Mouse (Mus musculus): Measurements from ENCODE around the gene Hoxc12. TPM values are rescaled to one million over a fixed set of nuclear protein-coding genes. Genes with fewer than 3 reads are reported as not detected.

Hoxc12 gene
- polyA plus RNA-seq, 1 experiment from 2014 or later: not detected

GRCm38 (mm10) chr15:102978615-102979515 lies 42.3 kb downstream of the Hoxc12 start:
- Histone ChIP-seq H3K9ac (replicated peaks; ENCODE audit: low read depth) (no peak overlapping the region), H3K4me2 (replicated peaks; ENCODE audit: low read depth, low read length) (no peak overlapping the region), H3K9me3 (ENCODE audit: low read length) (no peaks in the 10 kb centered on the region), H3K36me3 (ENCODE audit: insufficient read depth, low read length) (no peaks in the 10 kb centered on the region), H3K27ac (ENCODE audit: low read length) (no peak overlapping the region), H3K27me3 (replicated peaks; ENCODE audit: insufficient read depth, low read length) (peaks cover 86% of the 10 kb centered on the region), H3K4me1 (ENCODE audit: insufficient read depth, low read depth, low read length) (no peaks in the 10 kb centered on the region), H3K4me3 (ENCODE audit: low read depth, low read length) (no peak overlapping the region)
- TF ChIP-seq CTCF (IDR thresholded peaks at IDR 0.05) (no peak), EP300 (IDR thresholded peaks at IDR 0.05) (no peak)
- no peak for ATAC-seq
- DNase-seq (ENCODE audit: low spot score): no peak
- WGBS: 7% methylated on average over 13 of the region's 13 CpGs

DNA sequence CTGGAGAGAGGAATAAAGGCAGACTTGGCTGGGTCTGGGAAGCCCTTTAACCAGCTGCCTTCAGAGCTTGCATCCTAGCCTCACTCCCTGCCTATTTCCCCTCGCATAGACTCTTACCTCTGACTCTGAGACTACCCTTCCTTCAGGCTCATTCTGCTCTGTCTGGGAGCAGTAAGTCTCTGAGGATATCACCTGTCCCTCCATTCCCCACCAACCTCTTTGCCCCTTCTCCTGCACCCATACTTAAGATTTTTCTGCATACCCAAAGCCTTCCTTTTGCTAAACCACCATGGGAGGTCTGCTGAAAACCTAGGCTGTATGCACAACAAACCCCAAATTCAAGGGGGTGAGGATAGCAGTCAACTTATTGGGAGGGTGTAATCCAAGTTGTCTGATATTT lies 43.4 kb downstream of the Hoxc12 start:
- no peak overlapping the region for H3K9ac ChIP-seq (replicated peaks; ENCODE audit: low read depth)
- no peaks in the 10 kb centered on the region for H3K4me1 ChIP-seq (ENCODE audit: insufficient read depth, low read depth, low read length)
- no peak overlapping the region for H3K4me2 ChIP-seq (replicated peaks; ENCODE audit: low read depth, low read length)
- WGBS: 0% methylated on average over 1 of the region's 1 CpGs
- DNase-seq (ENCODE audit: low spot score) (no peak), ATAC-seq (no peak)
- H3K9me3 ChIP-seq (ENCODE audit: low read length): no peaks in the 10 kb centered on the region
- TF ChIP-seq EP300 (IDR thresholded peaks at IDR 0.05): no peak
- no peak for TF ChIP-seq CTCF (IDR thresholded peaks at IDR 0.05)
- H3K36me3 ChIP-seq (ENCODE audit: insufficient read depth, low read length): no peaks in the 10 kb centered on the region
- H3K27me3 ChIP-seq (replicated peaks; ENCODE audit: insufficient read depth, low read length): peaks cover 89% of the 10 kb centered on the region
- no peak overlapping the region for H3K4me3 ChIP-seq (ENCODE audit: low read depth, low read length)
- no peak overlapping the region for H3K27ac ChIP-seq (ENCODE audit: low read length)

GRCm38 (mm10) chr15:102980352-102980751 lies 43.8 kb downstream of the Hoxc12 start:
- H3K4me2 ChIP-seq (replicated peaks; ENCODE audit: low read depth, low read length): no peak overlapping the region
- no peak overlapping the region for H3K27ac ChIP-seq (ENCODE audit: low read length)

DNA sequence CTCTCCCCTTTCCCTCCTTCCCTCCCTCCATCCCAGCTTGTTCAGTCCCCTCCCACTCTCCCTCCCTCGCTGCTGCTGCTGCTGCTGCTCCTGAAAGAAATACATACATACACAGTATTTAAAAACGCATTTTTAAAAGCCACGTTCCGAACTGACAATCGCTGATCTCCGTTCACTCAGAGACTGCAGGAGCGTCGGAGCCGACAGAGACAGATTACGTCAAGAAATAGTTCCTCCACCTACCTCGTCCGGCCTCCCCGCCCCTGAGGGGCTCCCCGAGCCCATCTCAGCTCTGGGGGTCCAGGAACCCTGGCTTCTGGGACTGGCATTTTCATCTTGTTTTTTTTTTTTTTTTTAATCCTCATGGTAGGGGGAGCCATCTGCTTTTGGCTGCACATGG lies 44.4 kb downstream of the Hoxc12 start:
- DNase-seq (ENCODE audit: low spot score): no peak
- Histone ChIP-seq H3K4me2 (replicated peaks; ENCODE audit: low read depth, low read length) (no peak overlapping the region), H3K27me3 (replicated peaks; ENCODE audit: insufficient read depth, low read length) (peaks cover 89% of the 10 kb centered on the region), H3K36me3 (ENCODE audit: insufficient read depth, low read length) (no peaks in the 10 kb centered on the region), H3K9me3 (ENCODE audit: low read length) (no peaks in the 10 kb centered on the region), H3K27ac (ENCODE audit: low read length) (no peak overlapping the region), H3K4me1 (ENCODE audit: insufficient read depth, low read depth, low read length) (no peaks in the 10 kb centered on the region), H3K9ac (replicated peaks; ENCODE audit: low read depth) (no peak overlapping the region), H3K4me3 (ENCODE audit: low read depth, low read length) (no peak overlapping the region; the same call in 1 of the 2 replicates)
- TF ChIP-seq EP300 (IDR thresholded peaks at IDR 0.05): no peak
- no peak for TF ChIP-seq CTCF (IDR thresholded peaks at IDR 0.05)
- 1% methylated on average over 14 of the region's 14 CpGs for WGBS
- no peak for ATAC-seq

More at GRCm38 (mm10) chr15:102980352-102980751, 43.8 kb downstream of the Hoxc12 start:
- no peak for DNase-seq (ENCODE audit: low spot score)
- no peaks in the 10 kb centered on the region for H3K4me1 ChIP-seq (ENCODE audit: insufficient read depth, low read depth, low read length)
- ATAC-seq: no peak
- H3K36me3 ChIP-seq (ENCODE audit: insufficient read depth, low read length): no peaks in the 10 kb centered on the region
- H3K9me3 ChIP-seq (ENCODE audit: low read length): no peaks in the 10 kb centered on the region
- 5% methylated on average over 11 of the region's 11 CpGs for WGBS
- peaks cover 89% of the 10 kb centered on the region for H3K27me3 ChIP-seq (replicated peaks; ENCODE audit: insufficient read depth, low read length)
- TF ChIP-seq CTCF (IDR thresholded peaks at IDR 0.05) (no peak), EP300 (IDR thresholded peaks at IDR 0.05) (no peak)
- no peak overlapping the region for H3K4me3 ChIP-seq (ENCODE audit: low read depth, low read length)
- no peak overlapping the region for H3K9ac ChIP-seq (replicated peaks; ENCODE audit: low read depth)

- DNase-seq (ENCODE audit: low spot score) (no peak), ATAC-seq (no peak)
- Histone ChIP-seq H3K4me3 (ENCODE audit: low read depth, low read length) (peak overlapping the region; percentile 8; the same call in 1 of the 2 replicates), H3K27me3 (replicated peaks; ENCODE audit: insufficient read depth, low read length) (peaks cover 90% of the 10 kb centered on the region), H3K9ac (replicated peaks; ENCODE audit: low read depth) (no peak overlapping the region), H3K27ac (ENCODE audit: low read length) (no peak overlapping the region), H3K9me3 (ENCODE audit: low read length) (no peaks in the 10 kb centered on the region), H3K36me3 (ENCODE audit: insufficient read depth, low read length) (no peaks in the 10 kb centered on the region), H3K4me1 (ENCODE audit: insufficient read depth, low read depth, low read length) (no peaks in the 10 kb centered on the region), H3K4me2 (replicated peaks; ENCODE audit: low read depth, low read length) (peak overlapping the region; percentile 25; the same call in 1 of the 2 replicates)
- no peak for TF ChIP-seq CTCF (IDR thresholded peaks at IDR 0.05)
- no peak for TF ChIP-seq EP300 (IDR thresholded peaks at IDR 0.05)
- WGBS: under 1% methylated on average over 80 of the region's 88 CpGs
These were observed 45.1 kb downstream of the Hoxc12 start for GRCm38 (mm10) chr15:102981379-102982288.

DNA sequence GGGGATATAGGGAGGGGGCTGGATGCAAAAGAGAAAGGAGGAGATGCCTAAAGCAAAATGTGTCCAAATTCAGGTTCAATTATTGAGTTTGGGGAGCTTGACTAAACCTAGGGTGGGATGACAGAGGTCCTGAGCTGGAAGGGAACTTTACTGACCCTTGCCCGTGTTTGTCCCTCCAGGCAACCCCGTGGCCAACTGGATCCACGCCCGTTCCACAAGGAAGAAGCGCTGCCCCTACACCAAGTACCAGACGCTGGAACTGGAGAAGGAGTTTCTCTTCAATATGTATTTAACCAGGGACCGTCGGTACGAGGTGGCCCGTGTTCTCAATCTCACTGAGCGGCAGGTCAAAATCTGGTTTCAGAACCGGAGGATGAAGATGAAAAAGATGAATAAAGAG lies 47.2 kb downstream of the Hoxc12 start:
- Histone ChIP-seq H3K27me3 (replicated peaks; ENCODE audit: insufficient read depth, low read length) (peaks cover 90% of the 10 kb centered on the region), H3K4me1 (ENCODE audit: insufficient read depth, low read depth, low read length) (no peaks in the 10 kb centered on the region)

More for the DNA sequence above, 47.2 kb downstream of the Hoxc12 start:
- Histone ChIP-seq H3K9ac (replicated peaks; ENCODE audit: low read depth) (no peak overlapping the region), H3K4me3 (ENCODE audit: low read depth, low read length) (no peak overlapping the region), H3K27ac (ENCODE audit: low read length) (no peak overlapping the region), H3K36me3 (ENCODE audit: insufficient read depth, low read length) (no peaks in the 10 kb centered on the region), H3K9me3 (ENCODE audit: low read length) (no peaks in the 10 kb centered on the region), H3K4me2 (replicated peaks; ENCODE audit: low read depth, low read length) (no peak overlapping the region)
- ATAC-seq (no peak), DNase-seq (ENCODE audit: low spot score) (no peak)
- WGBS: 5% methylated on average over 12 of the region's 12 CpGs
- TF ChIP-seq CTCF (IDR thresholded peaks at IDR 0.05) (no peak), EP300 (IDR thresholded peaks at IDR 0.05) (no peak)

All from lung, postnatal 0 days (tissue).